Mouse (Mus musculus) MEL-GATA-1-ER (cell line): ENCODE results near the gene Crtc1.

Experiments used
- DNase-seq: peaks from one replicate; pipeline ENCODE4 v3.0.0-alpha.2; 2012; ENCODE audit warnings: low read depth; ENCODE audit errors: extremely low read depth

The Crtc1 gene

GRCm38 (mm10) chr8:70393087-70393486, 46.3 kb downstream of the Crtc1 start:
- DNase-seq, result no peak

- DNase-seq, result no peak
These were observed 49.7 kb downstream of the Crtc1 start for GRCm38 (mm10) chr8:70389678-70390077.

GRCm38 (mm10) chr8:70383287-70383686, 56.1 kb downstream of the Crtc1 start:
- no peak for DNase-seq

GRCm38 (mm10) chr8:70380069-70380468, 59.3 kb downstream of the Crtc1 start:
- no peak for DNase-seq

- no peak for DNase-seq
These were observed 62.3 kb downstream of the Crtc1 start for GRCm38 (mm10) chr8:70377049-70377448.

- no peak for DNase-seq
These were observed 63.1 kb downstream of the Crtc1 start for GRCm38 (mm10) chr8:70376275-70376741.

GRCm38 (mm10) chr8:70375212-70375859, 64.0 kb downstream of the Crtc1 start:
- DNase-seq, result no peak

- no peak for DNase-seq
These were observed 65.0 kb downstream of the Crtc1 start for GRCm38 (mm10) chr8:70374318-70374927.

GRCm38 (mm10) chr8:70373397-70374317, 65.7 kb downstream of the Crtc1 start, which contains the start of gene Comp:
TSS of gene Comp (plus strand) at chr8:70373558.
- DNase-seq, result no peak

- DNase-seq, result no peak
These were observed 67.4 kb downstream of the Crtc1 start for GRCm38 (mm10) chr8:70371951-70372350.

- DNase-seq, result no peak
These were observed 68.9 kb downstream of the Crtc1 start for GRCm38 (mm10) chr8:70370476-70370875.

GRCm38 (mm10) chr8:70366588-70366987, 72.8 kb downstream of the Crtc1 start:
- no peak for DNase-seq

GRCm38 (mm10) chr8:70364066-70364465, 75.3 kb downstream of the Crtc1 start:
- no peak for DNase-seq

- no peak for DNase-seq
These were observed 77.8 kb downstream of the Crtc1 start for GRCm38 (mm10) chr8:70361484-70362032.

GRCm38 (mm10) chr8:70360769-70361168, 78.6 kb downstream of the Crtc1 start:
- no peak for DNase-seq

- no peak for DNase-seq
These were observed 80.0 kb downstream of the Crtc1 start for GRCm38 (mm10) chr8:70359411-70359810.

- peak; percentile 46 for DNase-seq
These were observed 83.3 kb downstream of the Crtc1 start for GRCm38 (mm10) chr8:70356111-70356510.

GRCm38 (mm10) chr8:70354004-70354403, 85.4 kb downstream of the Crtc1 start:
- DNase-seq, result no peak

GRCm38 (mm10) chr8:70353194-70353817, 86.1 kb downstream of the Crtc1 start, which contains the start of gene Upf1:
TSS of gene Upf1 (minus strand) at chr8:70353278.
- DNase-seq, result peak; percentile 81

GRCm38 (mm10) chr8:70352657-70353151, 86.7 kb downstream of the Crtc1 start:
- no peak for DNase-seq

GRCm38 (mm10) chr8:70352000-70352384, 87.4 kb downstream of the Crtc1 start:
- DNase-seq, result no peak
